Mouse (Mus musculus): ENCODE data around the gene Ift57. TPM values are rescaled to one million over a fixed set of nuclear protein-coding genes. Genes with fewer than 3 reads are reported as not detected.

Gene Ift57
- polyA plus RNA-seq, 1 experiment from 2014 or later = 23.9 TPM

DNA sequence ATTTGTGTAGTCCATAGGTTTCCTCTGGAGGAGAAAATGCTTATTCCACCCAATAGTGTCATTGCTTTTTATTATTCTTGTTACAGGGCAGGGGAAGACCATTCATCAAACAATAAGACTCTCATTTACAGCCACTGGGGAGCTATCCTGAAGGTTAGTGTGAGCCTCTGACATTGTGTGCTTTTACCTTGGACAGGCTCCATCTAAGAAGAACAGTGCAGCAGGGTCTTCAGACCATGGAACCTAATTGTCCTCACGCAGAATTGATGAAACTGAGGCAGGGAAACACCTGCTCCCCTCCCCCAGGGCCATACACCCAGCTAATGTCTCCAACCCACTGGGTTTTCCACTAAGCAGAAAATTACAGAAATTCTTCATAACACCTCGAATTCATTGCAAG lies 104.0 kb downstream of the Ift57 start:
- ATAC-seq (ENCODE audit: insufficient number of reproducible peaks, insufficient read depth, low FRiP score, low read depth) = no peak
- H3K27me3 ChIP-seq (ENCODE audit: control insufficient read depth, insufficient read depth, low read length) = peaks cover 4% of the 10 kb centered on the region; the same call in 1 of the 2 replicates
- 75% methylated on average over 2 of the region's 2 CpGs for WGBS
- no peak overlapping the region for H3K27ac ChIP-seq (replicated peaks in 1 of 2; ENCODE audit: control insufficient read depth in 1 of 2, insufficient read depth in 1 of 2, low read depth in 2 of 2, low read length in 2 of 2)
- no peak overlapping the region for H3K4me2 ChIP-seq (ENCODE audit: low read length)
- H3K4me3 ChIP-seq (ENCODE audit: control insufficient read depth in 1 of 2, insufficient read depth in 1 of 2, low read depth in 1 of 2, low read length in 2 of 2) = no peak overlapping the region
- no peaks in the 10 kb centered on the region for H3K9me3 ChIP-seq (ENCODE audit: control insufficient read depth, low read length)
- no peaks in the 10 kb centered on the region for H3K36me3 ChIP-seq (ENCODE audit: control insufficient read depth, insufficient read depth, low read length)
- H3K9ac ChIP-seq (ENCODE audit: low read length) = no peak overlapping the region
- peaks cover 0 to 6% of the 10 kb centered on the region in 2 experiments; a peak in 3 of 4 replicates for H3K4me1 ChIP-seq (ENCODE audit: control insufficient read depth in 2 of 2, insufficient read depth in 2 of 2, low read length in 2 of 2)

DNA sequence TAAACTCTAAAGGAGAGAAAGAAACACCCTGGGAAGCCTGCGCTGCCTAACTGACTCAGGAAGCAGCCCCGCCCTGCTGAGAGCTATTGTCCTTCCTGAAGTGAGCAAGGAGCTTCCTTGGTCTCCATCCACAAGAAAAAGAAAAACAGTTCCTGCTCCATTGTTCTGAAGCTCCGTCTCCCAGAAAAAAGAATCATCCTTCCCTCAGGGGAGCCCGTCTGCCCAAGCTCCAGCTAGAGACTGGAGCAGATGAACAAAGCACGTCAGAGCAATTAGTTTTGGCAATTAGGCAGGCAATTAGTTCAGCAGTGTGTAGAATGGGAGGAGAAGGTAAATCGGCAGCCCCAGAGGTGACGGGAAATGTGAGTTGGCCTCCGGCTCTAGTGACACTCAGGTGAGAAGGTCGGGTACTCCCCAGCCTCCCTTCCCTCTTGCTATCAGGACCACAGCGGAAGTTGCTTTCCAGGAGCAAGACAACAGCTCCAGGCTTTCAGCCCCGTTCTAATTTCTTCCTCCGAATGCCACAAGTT lies 105.0 kb downstream of the Ift57 start:
- 3% methylated on average over 12 of the region's 12 CpGs for WGBS
- ATAC-seq (ENCODE audit: insufficient number of reproducible peaks, insufficient read depth, low FRiP score, low read depth) = no peak

DNA sequence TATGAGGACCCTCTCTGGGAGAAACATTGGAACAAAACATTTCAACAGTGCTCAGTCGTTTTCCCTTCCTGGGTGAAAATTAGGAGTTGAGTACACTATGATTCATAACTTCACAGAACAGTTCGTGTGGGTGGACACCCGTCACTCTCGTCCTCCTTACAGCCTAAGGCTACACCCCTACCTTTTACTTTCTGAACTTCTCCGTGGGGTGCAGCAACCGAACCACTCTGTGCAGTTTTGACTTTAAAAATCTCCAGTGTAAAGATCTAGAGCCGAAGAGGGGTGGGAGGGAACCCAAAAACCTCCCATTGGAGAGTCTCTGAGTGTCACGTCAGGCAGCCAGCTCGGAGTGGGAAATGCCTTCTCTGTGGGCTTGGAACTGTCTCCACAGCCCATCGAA lies 107.9 kb downstream of the Ift57 start:
- Histone ChIP-seq H3K9ac (ENCODE audit: low read length) (no peak overlapping the region), H3K4me1 (ENCODE audit: control insufficient read depth in 2 of 2, insufficient read depth in 2 of 2, low read length in 2 of 2) (peaks cover 0 to 6% of the 10 kb centered on the region in 2 experiments; a peak in 3 of 4 replicates), H3K4me3 (ENCODE audit: control insufficient read depth in 1 of 2, insufficient read depth in 1 of 2, low read depth in 1 of 2, low read length in 2 of 2) (no peak overlapping the region), H3K9me3 (ENCODE audit: control insufficient read depth, low read length) (no peaks in the 10 kb centered on the region), H3K27ac (replicated peaks in 1 of 2; ENCODE audit: control insufficient read depth in 1 of 2, insufficient read depth in 1 of 2, low read depth in 2 of 2, low read length in 2 of 2) (no peak overlapping the region), H3K4me2 (ENCODE audit: low read length) (no peak overlapping the region), H3K36me3 (ENCODE audit: control insufficient read depth, insufficient read depth, low read length) (no peaks in the 10 kb centered on the region), H3K27me3 (ENCODE audit: control insufficient read depth, insufficient read depth, low read length) (peaks cover 4% of the 10 kb centered on the region; the same call in 1 of the 2 replicates)
- no peak for ATAC-seq (ENCODE audit: insufficient number of reproducible peaks, insufficient read depth, low FRiP score, low read depth)
- WGBS = 87% methylated on average over 10 of the region's 10 CpGs

More for the DNA sequence above, 105.0 kb downstream of the Ift57 start:
- Histone ChIP-seq H3K9me3 (ENCODE audit: control insufficient read depth, low read length) (no peaks in the 10 kb centered on the region), H3K4me2 (ENCODE audit: low read length) (peak overlapping the region; percentile 79), H3K4me3 (ENCODE audit: control insufficient read depth in 1 of 2, insufficient read depth in 1 of 2, low read depth in 1 of 2, low read length in 2 of 2) (peak overlapping the region; percentile 22 to 35), H3K36me3 (ENCODE audit: control insufficient read depth, insufficient read depth, low read length) (no peaks in the 10 kb centered on the region), H3K27me3 (ENCODE audit: control insufficient read depth, insufficient read depth, low read length) (peaks cover 4% of the 10 kb centered on the region; the same call in 1 of the 2 replicates), H3K27ac (replicated peaks in 1 of 2; ENCODE audit: control insufficient read depth in 1 of 2, insufficient read depth in 1 of 2, low read depth in 2 of 2, low read length in 2 of 2) (no peak overlapping the region), H3K9ac (ENCODE audit: low read length) (peak overlapping the region; percentile 59), H3K4me1 (ENCODE audit: control insufficient read depth in 2 of 2, insufficient read depth in 2 of 2, low read length in 2 of 2) (peaks cover 0 to 6% of the 10 kb centered on the region in 2 experiments; a peak in 3 of 4 replicates)

DNA sequence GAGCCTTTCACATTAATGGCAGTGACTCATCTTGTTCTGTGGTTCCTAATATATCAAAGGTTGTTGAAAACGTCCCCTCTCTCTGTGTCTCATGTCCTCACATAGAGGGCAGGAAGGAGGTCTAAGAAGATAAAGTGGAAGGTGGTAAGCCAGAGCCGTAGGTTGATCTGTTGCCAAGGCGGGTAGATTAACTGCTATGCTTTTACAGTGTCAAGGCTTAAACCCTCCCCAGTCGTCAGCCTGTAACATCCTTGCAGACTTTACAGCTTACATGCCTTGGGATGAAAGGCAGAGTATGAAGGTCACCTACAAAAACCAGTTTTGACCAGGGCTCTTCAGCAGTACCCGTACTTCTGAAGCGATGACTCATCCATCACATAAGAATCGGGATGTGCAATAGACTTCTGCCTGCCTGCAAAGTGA lies 108.4 kb downstream of the Ift57 start:
- Histone ChIP-seq H3K9me3 (ENCODE audit: control insufficient read depth, low read length) (no peaks in the 10 kb centered on the region), H3K27me3 (ENCODE audit: control insufficient read depth, insufficient read depth, low read length) (peaks cover 4% of the 10 kb centered on the region; the same call in 1 of the 2 replicates), H3K27ac (replicated peaks in 1 of 2; ENCODE audit: control insufficient read depth in 1 of 2, insufficient read depth in 1 of 2, low read depth in 2 of 2, low read length in 2 of 2) (no peak overlapping the region), H3K4me3 (ENCODE audit: control insufficient read depth in 1 of 2, insufficient read depth in 1 of 2, low read depth in 1 of 2, low read length in 2 of 2) (no peak overlapping the region), H3K9ac (ENCODE audit: low read length) (no peak overlapping the region), H3K4me1 (ENCODE audit: control insufficient read depth in 2 of 2, insufficient read depth in 2 of 2, low read length in 2 of 2) (peaks cover 0 to 6% of the 10 kb centered on the region in 2 experiments; a peak in 3 of 4 replicates), H3K4me2 (ENCODE audit: low read length) (no peak overlapping the region), H3K36me3 (ENCODE audit: control insufficient read depth, insufficient read depth, low read length) (no peaks in the 10 kb centered on the region)
- ATAC-seq (ENCODE audit: insufficient number of reproducible peaks, insufficient read depth, low FRiP score, low read depth) = no peak
- WGBS = 37% methylated on average over 7 of the region's 7 CpGs

DNA sequence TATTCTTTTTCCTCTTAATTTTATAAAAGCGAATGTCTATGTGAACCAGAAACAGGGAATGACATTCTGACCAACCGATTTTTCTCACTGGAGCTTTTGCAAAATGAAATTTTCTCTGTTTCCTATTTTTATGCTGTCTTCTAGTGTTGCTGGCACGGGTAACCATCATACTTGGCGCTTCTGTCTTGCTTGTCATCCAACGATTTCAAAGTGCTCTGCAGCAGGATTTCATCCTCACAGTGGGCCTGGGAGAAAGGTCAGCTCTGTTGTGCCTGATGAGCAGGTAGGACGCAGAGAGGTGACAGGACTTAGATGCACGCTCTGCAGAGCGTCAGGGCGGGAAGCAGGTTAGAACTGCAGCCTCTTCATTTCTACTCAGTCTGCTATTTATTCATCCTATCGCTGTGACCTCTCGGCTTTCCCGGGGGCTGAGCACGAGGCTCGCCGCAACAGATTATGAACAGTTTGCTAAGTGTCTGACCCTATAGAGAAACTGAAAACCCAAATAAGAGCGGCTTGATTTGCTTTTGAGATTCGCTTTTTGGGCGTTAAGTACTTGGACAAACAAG lies 108.9 kb downstream of the Ift57 start:
- H3K4me1 ChIP-seq (ENCODE audit: control insufficient read depth in 2 of 2, insufficient read depth in 2 of 2, low read length in 2 of 2) = peaks cover 0 to 6% of the 10 kb centered on the region in 2 experiments; a peak in 3 of 4 replicates
- no peaks in the 10 kb centered on the region for H3K9me3 ChIP-seq (ENCODE audit: control insufficient read depth, low read length)
- H3K4me2 ChIP-seq (ENCODE audit: low read length) = no peak overlapping the region
- WGBS = 80% methylated on average over 18 of the region's 18 CpGs
- no peaks in the 10 kb centered on the region for H3K36me3 ChIP-seq (ENCODE audit: control insufficient read depth, insufficient read depth, low read length)
- no peak overlapping the region for H3K27ac ChIP-seq (replicated peaks in 1 of 2; ENCODE audit: control insufficient read depth in 1 of 2, insufficient read depth in 1 of 2, low read depth in 2 of 2, low read length in 2 of 2)
- no peak overlapping the region for H3K9ac ChIP-seq (ENCODE audit: low read length)
- ATAC-seq (ENCODE audit: insufficient number of reproducible peaks, insufficient read depth, low FRiP score, low read depth) = no peak
- H3K4me3 ChIP-seq (ENCODE audit: control insufficient read depth in 1 of 2, insufficient read depth in 1 of 2, low read depth in 1 of 2, low read length in 2 of 2) = no peak overlapping the region
- peaks cover 4% of the 10 kb centered on the region; the same call in 1 of the 2 replicates for H3K27me3 ChIP-seq (ENCODE audit: control insufficient read depth, insufficient read depth, low read length)

DNA sequence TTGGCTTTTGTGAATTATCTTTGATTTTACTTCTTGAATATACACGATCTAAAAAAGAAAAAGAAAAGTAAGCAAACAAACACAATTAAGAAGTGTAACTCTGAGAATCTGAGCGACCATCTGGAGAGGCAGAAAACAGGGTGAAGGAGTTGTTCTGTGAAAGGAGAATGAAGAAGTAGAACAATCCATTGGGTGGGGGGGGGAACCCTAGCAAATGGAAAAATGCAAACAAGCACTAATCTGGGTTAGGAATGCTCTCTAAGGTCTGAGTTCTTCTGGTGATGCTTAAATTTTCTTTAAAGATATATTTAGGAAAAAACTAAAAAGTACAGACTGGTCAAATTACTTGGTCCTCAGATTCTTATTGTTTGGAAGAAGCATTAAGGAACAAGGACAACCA lies 112.9 kb downstream of the Ift57 start:
- Histone ChIP-seq H3K36me3 (ENCODE audit: control insufficient read depth, insufficient read depth, low read length) (no peaks in the 10 kb centered on the region), H3K4me3 (ENCODE audit: control insufficient read depth in 1 of 2, insufficient read depth in 1 of 2, low read depth in 1 of 2, low read length in 2 of 2) (no peak overlapping the region), H3K4me1 (ENCODE audit: control insufficient read depth in 2 of 2, insufficient read depth in 2 of 2, low read length in 2 of 2) (no peaks in the 10 kb centered on the region; a peak in 1 of 4 replicates), H3K9me3 (ENCODE audit: control insufficient read depth, low read length) (no peaks in the 10 kb centered on the region), H3K27ac (replicated peaks in 1 of 2; ENCODE audit: control insufficient read depth in 1 of 2, insufficient read depth in 1 of 2, low read depth in 2 of 2, low read length in 2 of 2) (no peak overlapping the region), H3K9ac (ENCODE audit: low read length) (no peak overlapping the region), H3K27me3 (ENCODE audit: control insufficient read depth, insufficient read depth, low read length) (no peaks in the 10 kb centered on the region), H3K4me2 (ENCODE audit: low read length) (no peak overlapping the region)
- ATAC-seq (ENCODE audit: insufficient number of reproducible peaks, insufficient read depth, low FRiP score, low read depth) = no peak
- 87% methylated on average over 2 of the region's 2 CpGs for WGBS

DNA sequence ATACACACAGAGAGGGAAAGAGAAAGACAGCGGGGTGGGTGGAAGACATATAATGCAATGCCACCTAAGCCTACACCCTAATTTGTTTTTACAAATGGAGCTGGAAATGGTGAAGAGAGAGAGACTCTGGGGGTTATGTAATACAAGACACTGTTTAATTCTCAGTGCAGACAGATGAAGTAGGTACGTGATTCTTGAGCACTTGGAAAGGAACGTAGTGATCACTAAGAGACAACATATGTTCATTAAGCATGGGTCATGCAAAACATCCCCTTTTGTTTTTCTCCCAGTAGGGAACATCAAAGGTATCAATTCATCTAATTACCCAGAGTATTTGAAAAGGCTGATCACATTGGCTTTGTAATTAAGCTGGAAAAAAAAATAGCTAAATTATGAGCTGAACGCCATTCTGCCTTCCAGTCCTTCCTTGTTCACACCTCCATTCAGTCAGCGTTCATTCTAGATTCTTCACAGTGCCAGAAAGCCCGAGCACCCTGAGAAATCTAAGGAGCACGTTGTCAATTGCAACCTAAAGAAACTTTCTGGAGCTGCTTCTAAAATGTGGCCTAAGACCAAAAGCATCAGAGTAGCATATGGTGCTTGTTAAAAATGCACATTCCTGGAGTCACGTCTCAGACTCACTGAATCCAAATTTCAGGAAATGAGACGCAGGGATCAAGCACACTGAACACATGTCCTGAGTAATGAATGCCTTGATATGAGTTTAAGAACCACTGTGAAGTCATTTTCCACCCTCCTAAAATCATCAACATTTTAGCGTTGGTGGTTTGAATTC lies 114.0 kb downstream of the Ift57 start:
- Histone ChIP-seq H3K4me2 (ENCODE audit: low read length) (no peak overlapping the region), H3K9me3 (ENCODE audit: control insufficient read depth, low read length) (no peaks in the 10 kb centered on the region), H3K27me3 (ENCODE audit: control insufficient read depth, insufficient read depth, low read length) (no peaks in the 10 kb centered on the region), H3K27ac (replicated peaks in 1 of 2; ENCODE audit: control insufficient read depth in 1 of 2, insufficient read depth in 1 of 2, low read depth in 2 of 2, low read length in 2 of 2) (no peak overlapping the region), H3K9ac (ENCODE audit: low read length) (no peak overlapping the region), H3K4me1 (ENCODE audit: control insufficient read depth in 2 of 2, insufficient read depth in 2 of 2, low read length in 2 of 2) (no peaks in the 10 kb centered on the region), H3K4me3 (ENCODE audit: control insufficient read depth in 1 of 2, insufficient read depth in 1 of 2, low read depth in 1 of 2, low read length in 2 of 2) (no peak overlapping the region), H3K36me3 (ENCODE audit: control insufficient read depth, insufficient read depth, low read length) (no peaks in the 10 kb centered on the region)
- 77% methylated on average over 10 of the region's 10 CpGs for WGBS
- no peak for ATAC-seq (ENCODE audit: insufficient number of reproducible peaks, insufficient read depth, low FRiP score, low read depth)

Data from heart, embryonic 14.5 days (tissue).